Mouse (Mus musculus) heart, postnatal 0 days (tissue): Measurements from ENCODE around the gene Ndufb7.

Experiments used
- CTCF ChIP-seq: IDR thresholded peaks from 2 replicates; pipeline ENCODE4 v1.5.1; 2016; ENCODE audit warnings: antibody characterized with exemption, control low read depth, low read depth
- EP300 ChIP-seq: IDR thresholded peaks from 2 replicates; pipeline ENCODE4 v1.6.1; 2016; ENCODE audit warnings: antibody characterized with exemption, low read depth

GRCm38 (mm10) chr8:83574631-83575315 is 8.3 kb downstream of the Ndufb7 start:
- TF ChIP-seq EP300 (no peak), CTCF (no peak)
